26 mouse cellular contexts compared by ENCODE assay signal in genomic region chr8:57354876-57355275, GRCm38 (mm10). TPM values are rescaled to one million over a fixed set of nuclear protein-coding genes. Genes with fewer than 3 reads are reported as not detected.
A peak's percentile ranks its signal among the peaks of the same experiment; 100 is the strongest.
DNase-seq lines count a peak whose midpoint lies in the region; ATAC-seq lines count a peak whose summit lies in the region.
"Had no signal": no experiment of that assay in that cellular context is flagged by ENCODE, and none has a peak within 500 bp of the region (broad histone marks: within the 10 kb centered on the region; RNA-seq: fewer than 3 reads in every experiment).

No protein-coding gene starts in this region.

- peaks cover 14% of the 10 kb centered on the region for H3K4me1 ChIP-seq in embryonic facial prominence, embryonic 13.5 days
- H3K4me1 ChIP-seq in embryonic facial prominence, embryonic 10.5 days = peaks cover 15% of the 10 kb centered on the region
- H3K4me1 ChIP-seq in heart, embryonic 11.5 days (ENCODE audit: control insufficient read depth, insufficient read depth, low read length) = peaks cover 9% of the 10 kb centered on the region; the same call in 1 of the 2 replicates
- peaks cover 12% of the 10 kb centered on the region for H3K4me1 ChIP-seq in heart, embryonic 16.5 days (ENCODE audit: control insufficient read depth, insufficient read depth, low read length)
- H3K4me1 ChIP-seq in kidney, embryonic 14.5 days (ENCODE audit: control insufficient read depth, insufficient read depth, low read length) = no peaks in the 10 kb centered on the region

- H3K9me3 ChIP-seq in embryonic facial prominence, embryonic 13.5 days = no peaks in the 10 kb centered on the region
- no peaks in the 10 kb centered on the region for H3K9me3 ChIP-seq in embryonic facial prominence, embryonic 10.5 days
- no peaks in the 10 kb centered on the region for H3K9me3 ChIP-seq in heart, embryonic 11.5 days (replicated peaks; ENCODE audit: control insufficient read depth, low read length)
- H3K9me3 ChIP-seq in heart, embryonic 16.5 days (replicated peaks; ENCODE audit: control insufficient read depth, low read length) = no peaks in the 10 kb centered on the region
- H3K9me3 ChIP-seq in kidney, embryonic 14.5 days (ENCODE audit: control insufficient read depth, low read length) = no peaks in the 10 kb centered on the region
- H3K9me3 ChIP-seq: embryonic facial prominence, embryonic 12.5 days; forebrain, embryonic 12.5 days had no signal

- no peak overlapping the region; the same call in 1 of the 2 replicates for H3K27ac ChIP-seq in embryonic facial prominence, embryonic 13.5 days
- H3K27ac ChIP-seq in embryonic facial prominence, embryonic 10.5 days (replicated peaks) = no peak overlapping the region
- H3K27ac ChIP-seq in heart, embryonic 11.5 days (ENCODE audit: low read depth, low read length) = no peak overlapping the region
- peak overlapping the region; percentile 56 for H3K27ac ChIP-seq in heart, embryonic 16.5 days (ENCODE audit: low read length)
- H3K27ac ChIP-seq in kidney, embryonic 14.5 days (ENCODE audit: low read depth, low read length) = no peak overlapping the region
- H3K27ac ChIP-seq: embryonic facial prominence, embryonic 12.5 days; forebrain, embryonic 12.5 days had no signal

- no peak overlapping the region for H3K9ac ChIP-seq in embryonic facial prominence, embryonic 13.5 days
- H3K9ac ChIP-seq in heart, embryonic 11.5 days (ENCODE audit: low read depth, low read length) = 0 out of 2 replicates have a peak overlapping the region, but pooled peaks have one; percentile 22
- H3K9ac ChIP-seq in heart, embryonic 16.5 days (ENCODE audit: low read length) = no peak overlapping the region
- no peak overlapping the region for H3K9ac ChIP-seq in kidney, embryonic 14.5 days (ENCODE audit: low read depth, low read length)
- H3K9ac ChIP-seq: embryonic facial prominence, embryonic 12.5 days; forebrain, embryonic 12.5 days had no signal

- peaks cover 70% of the 10 kb centered on the region for H3K27me3 ChIP-seq in embryonic facial prominence, embryonic 13.5 days
- H3K27me3 ChIP-seq in embryonic facial prominence, embryonic 10.5 days (replicated peaks; ENCODE audit: low read depth, poor library complexity, severe bottlenecking) = peaks cover 66% of the 10 kb centered on the region
- no peaks in the 10 kb centered on the region for H3K27me3 ChIP-seq in heart, embryonic 11.5 days (ENCODE audit: control insufficient read depth, insufficient read depth, low read length)
- H3K27me3 ChIP-seq in heart, embryonic 16.5 days (ENCODE audit: control insufficient read depth, insufficient read depth, low read length) = peaks cover 3% of the 10 kb centered on the region; the same call in 1 of the 2 replicates
- H3K27me3 ChIP-seq in kidney, embryonic 14.5 days (ENCODE audit: control insufficient read depth, insufficient read depth, low read length) = peaks cover 51% of the 10 kb centered on the region
- H3K27me3 ChIP-seq: Patski had no signal

- 52% methylated on average over 2 of the region's 2 CpGs for WGBS in embryonic facial prominence, embryonic 13.5 days
- 67% methylated on average over 2 of the region's 2 CpGs for WGBS in embryonic facial prominence, embryonic 10.5 days
- 59% methylated on average over 2 of the region's 2 CpGs for WGBS in heart, embryonic 11.5 days (ENCODE audit: insufficient replicate concordance)
- 56% methylated on average over 2 of the region's 2 CpGs for WGBS in heart, embryonic 16.5 days
- 53% methylated on average over 2 of the region's 2 CpGs for WGBS in kidney, embryonic 14.5 days

- no peak for DNase-seq in embryonic facial prominence, embryonic 10.5 days (ENCODE audit: low spot score)
- no peak for DNase-seq in heart, postnatal 4 days
- DNase-seq in ZHBTc4 (ENCODE audit: low read depth, low spot score) = peak; percentile 29
- DNase-seq in layer of hippocampus, adult 9-10 months (ENCODE audit: low spot score) = no peak
- DNase-seq: adrenal gland, adult 2 months; adrenal gland, postnatal 25 days; B cell, adult 2 months; cerebellum, adult 2 months; cerebellum, postnatal 10 days; embryo, embryonic 11 days; gastrocnemius, postnatal 10 days; kidney, adult 8-10 months had no signal

- no peak overlapping the region for H3K4me3 ChIP-seq in embryonic facial prominence, embryonic 13.5 days
- H3K4me3 ChIP-seq in embryonic facial prominence, embryonic 10.5 days = no peak overlapping the region
- peak overlapping the region; percentile 16; the same call in 1 of the 2 replicates for H3K4me3 ChIP-seq in heart, embryonic 11.5 days (ENCODE audit: low read depth, low read length)
- peak overlapping the region; percentile 20; the same call in 1 of the 2 replicates for H3K4me3 ChIP-seq in heart, embryonic 16.5 days (ENCODE audit: low read length)
- H3K4me3 ChIP-seq in kidney, embryonic 14.5 days (ENCODE audit: low read length) = no peak overlapping the region
- H3K4me3 ChIP-seq: embryonic facial prominence, embryonic 12.5 days; forebrain, embryonic 12.5 days had no signal

- no peaks in the 10 kb centered on the region for H3K36me3 ChIP-seq in embryonic facial prominence, embryonic 13.5 days
- no peaks in the 10 kb centered on the region for H3K36me3 ChIP-seq in embryonic facial prominence, embryonic 10.5 days (replicated peaks)
- no peaks in the 10 kb centered on the region for H3K36me3 ChIP-seq in heart, embryonic 11.5 days (ENCODE audit: control insufficient read depth, insufficient read depth, low read length)
- H3K36me3 ChIP-seq in heart, embryonic 16.5 days (ENCODE audit: control insufficient read depth, insufficient read depth) = no peaks in the 10 kb centered on the region
- no peaks in the 10 kb centered on the region for H3K36me3 ChIP-seq in kidney, embryonic 14.5 days (ENCODE audit: control insufficient read depth, insufficient read depth, low read length)
- H3K36me3 ChIP-seq: embryonic facial prominence, embryonic 12.5 days; forebrain, embryonic 12.5 days had no signal

- peak overlapping the region; percentile 11 for H3K4me2 ChIP-seq in embryonic facial prominence, embryonic 13.5 days
- peak overlapping the region; percentile 40 for H3K4me2 ChIP-seq in heart, embryonic 11.5 days
- H3K4me2 ChIP-seq in heart, embryonic 16.5 days (ENCODE audit: low read depth, low read length) = peak overlapping the region; percentile 53
- H3K4me2 ChIP-seq in kidney, embryonic 14.5 days (replicated peaks; ENCODE audit: low read depth, low read length) = no peak overlapping the region
- H3K4me2 ChIP-seq: embryonic facial prominence, embryonic 12.5 days; forebrain, embryonic 12.5 days had no signal

- ATAC-seq in embryonic facial prominence, embryonic 13.5 days (ENCODE audit: insufficient number of reproducible peaks, insufficient read depth, low FRiP score, low TSS enrichment, low read depth) = no peak
- ATAC-seq in heart, embryonic 11.5 days (replicated peaks; ENCODE audit: insufficient number of reproducible peaks, low FRiP score, low TSS enrichment) = no peak
- ATAC-seq in heart, embryonic 16.5 days (replicated peaks; ENCODE audit: extremely low read depth, insufficient read depth, low FRiP score) = no peak
- no peak for ATAC-seq in kidney, embryonic 14.5 days (ENCODE audit: low FRiP score, low TSS enrichment)
- ATAC-seq: CD4-positive, CD25-positive, alpha-beta regulatory T cell, adult 4 months; forebrain, embryonic 16.5 days; hindbrain, embryonic 16.5 days; inflammation-experienced regulatory T-cells, adult 6 months; intestine, postnatal 0 days; Patski had no signal

RNA-seq across cellular contexts. Expression of gene Hand2, which starts 34.1 kb away (rescaled TPM):
- 2.8 and 8.3 TPM in 2 replicates for polyA plus RNA-seq in embryonic facial prominence, embryonic 13.5 days (2015; fragmentation: Nextera tagmentation; extraction: Ambion mirVana)
- 3.9 and 5.4 TPM in 2 replicates for polyA plus RNA-seq in embryonic facial prominence, embryonic 10.5 days (2016; fragmentation: Nextera tagmentation; extraction: Ambion mirVana)
- 17.2 and 17.9 TPM in 2 replicates for polyA plus RNA-seq in heart, embryonic 11.5 days (2014; fragmentation: Nextera tagmentation; extraction: Ambion mirVana)
- total RNA-seq in heart, postnatal 4 days (2021) = 10 to 100 TPM; 62.1 to 69.6 TPM
- 9.0 and 9.3 TPM in 2 replicates for polyA plus RNA-seq in heart, embryonic 16.5 days (2015; fragmentation: Nextera tagmentation; extraction: Ambion mirVana)
- not detected in 2 replicates for polyA plus RNA-seq in kidney, embryonic 14.5 days (2014; fragmentation: Nextera tagmentation; extraction: Ambion mirVana)
- total RNA-seq: common myeloid progenitor, adult 5-6 weeks had no signal
- polyA plus RNA-seq: CD4-positive, CD25-positive, alpha-beta regulatory T cell, adult 4 months; cerebellum, adult 2 months; forebrain, embryonic 12.5 days; forebrain, embryonic 16.5 days; hindbrain, embryonic 11.5 days; hindbrain, embryonic 16.5 days; inflammation-experienced regulatory T-cells, adult 6 months had no signal

Comparison
In these comparisons a context has a peak if more than half of its experiments do, and no peak if none do; other contexts are left out.
1. H3K4me3 ChIP-seq: peak in heart, embryonic 11.5 days (single experiment) and heart, embryonic 16.5 days (single experiment); none in embryonic facial prominence, embryonic 13.5 days (single experiment), embryonic facial prominence, embryonic 10.5 days (single experiment) and kidney, embryonic 14.5 days (single experiment).